Mouse (Mus musculus): Measurements from ENCODE around the gene Tbc1d20. TPM values are rescaled to one million over a fixed set of nuclear protein-coding genes. Genes with fewer than 3 reads are reported as not detected.

The Tbc1d20 gene
- total RNA-seq, 2 experiments from 2014 or later = 53.6 to 57.1 TPM

GRCm38 (mm10) chr2:152323971-152324370 lies 30.3 kb downstream of the Tbc1d20 start:
- intact Hi-C loops (cut with DNase I) = no loop called here
- no peak for DNase-seq (ENCODE audit: low spot score in 2 of 2)

- intact Hi-C loops (cut with DNase I) = no loop called here
- DNase-seq (ENCODE audit: low spot score in 2 of 2) = no peak
Observed at GRCm38 (mm10) chr2:152324842-152325241, 31.2 kb downstream of the Tbc1d20 start.

GRCm38 (mm10) chr2:152326157-152326556 lies 32.5 kb downstream of the Tbc1d20 start:
- intact Hi-C loops (cut with DNase I) = no loop called here
- DNase-seq (ENCODE audit: low spot score in 2 of 2) = no peak

- no peak for DNase-seq (ENCODE audit: low spot score in 2 of 2)
- intact Hi-C loops (cut with DNase I) = no loop called here
Observed at GRCm38 (mm10) chr2:152326654-152327053, 33.0 kb downstream of the Tbc1d20 start.

GRCm38 (mm10) chr2:152327980-152328379 lies 34.4 kb downstream of the Tbc1d20 start:
- no peak for DNase-seq (ENCODE audit: low spot score in 2 of 2)
- intact Hi-C loops (cut with DNase I) = no loop called here

- intact Hi-C loops (cut with DNase I) = no loop called here
Observed at GRCm38 (mm10) chr2:152330858-152331423, 37.3 kb downstream of the Tbc1d20 start.

GRCm38 (mm10) chr2:152332101-152332825 lies 38.6 kb downstream of the Tbc1d20 start, which contains the start of gene Rbck1:
Rbck1 (minus strand) TSS chr2:152332653.
- DNase-seq (ENCODE audit: low spot score in 2 of 2) = peak; percentile 91 to 92
- intact Hi-C loops (cut with DNase I) = no loop called here

More at GRCm38 (mm10) chr2:152330858-152331423, 37.3 kb downstream of the Tbc1d20 start:
- no peak for DNase-seq (ENCODE audit: low spot score in 2 of 2)

GRCm38 (mm10) chr2:152333345-152334006 lies 39.8 kb downstream of the Tbc1d20 start:
- intact Hi-C loops (cut with DNase I) = no loop called here
- DNase-seq (ENCODE audit: low spot score in 2 of 2) = no peak

- no peak for DNase-seq (ENCODE audit: low spot score in 2 of 2)
- intact Hi-C loops (cut with DNase I) = no loop called here
Observed at GRCm38 (mm10) chr2:152335289-152335820, 41.7 kb downstream of the Tbc1d20 start.

GRCm38 (mm10) chr2:152336856-152337255 lies 43.2 kb downstream of the Tbc1d20 start:
- intact Hi-C loops (cut with DNase I) = no loop called here
- DNase-seq (ENCODE audit: low spot score in 2 of 2) = no peak

GRCm38 (mm10) chr2:152337591-152338212 lies 44.1 kb downstream of the Tbc1d20 start:
- intact Hi-C loops (cut with DNase I) = no loop called here
- DNase-seq (ENCODE audit: low spot score in 2 of 2) = no peak

GRCm38 (mm10) chr2:152338319-152338718 lies 44.7 kb downstream of the Tbc1d20 start:
- no peak for DNase-seq (ENCODE audit: low spot score in 2 of 2)
- intact Hi-C loops (cut with DNase I) = no loop called here

- DNase-seq (ENCODE audit: low spot score in 2 of 2) = no peak
- intact Hi-C loops (cut with DNase I) = no loop called here
Observed at GRCm38 (mm10) chr2:152339631-152340179, 46.1 kb downstream of the Tbc1d20 start.

GRCm38 (mm10) chr2:152343329-152344213 lies 49.9 kb downstream of the Tbc1d20 start, which contains the start of gene Trib3:
Trib3 (minus strand) TSS chr2:152344032.
- intact Hi-C loops (cut with DNase I) = no loop called here
- peak; percentile 57 to 59 for DNase-seq (ENCODE audit: low spot score in 2 of 2)

- no peak for DNase-seq (ENCODE audit: low spot score in 2 of 2)
- intact Hi-C loops (cut with DNase I) = no loop called here
Observed at GRCm38 (mm10) chr2:152344361-152344760, 50.7 kb downstream of the Tbc1d20 start.

- intact Hi-C loops (cut with DNase I) = no loop called here
- DNase-seq (ENCODE audit: low spot score in 2 of 2) = no peak
Observed at GRCm38 (mm10) chr2:152344909-152345308, 51.3 kb downstream of the Tbc1d20 start.

GRCm38 (mm10) chr2:152345393-152345792 lies 51.8 kb downstream of the Tbc1d20 start:
- no peak for DNase-seq (ENCODE audit: low spot score in 2 of 2)
- intact Hi-C loops (cut with DNase I) = no loop called here

- DNase-seq (ENCODE audit: low spot score in 2 of 2) = no peak
- intact Hi-C loops (cut with DNase I) = no loop called here
Observed at GRCm38 (mm10) chr2:152346776-152347465, 53.3 kb downstream of the Tbc1d20 start.
